Mouse (Mus musculus): ENCODE measurements around the gene Apc2.

- TF ChIP-seq CTCF (conservative IDR thresholded peaks at IDR 0.05; ENCODE audit: insufficient read depth, insufficient read length, low read depth, low read length) (no peak), POLR2A (IDR thresholded peaks at IDR 0.05; ENCODE audit: low read depth, low read length) (no peak)
Measured at GRCm38 (mm10) chr10:80351896-80352295, 56.1 kb downstream of the Apc2 start.

Measured in kidney, adult 2 months (tissue).